Mouse (Mus musculus) embryonic facial prominence, embryonic 11.5 days (tissue): ENCODE data around the gene Rbl1. TPM values are rescaled to one million over a fixed set of nuclear protein-coding genes. Genes with fewer than 3 reads are reported as not detected.

ENCODE experiments used
- ATAC-seq: fragments of 200-750 bp; cut with Nextera tagmentation; replicated peaks from 2 replicates; pipeline ENCODE4 v1.8.0; 2017; ENCODE audit warnings: low read depth; ENCODE audit not compliant: insufficient number of reproducible peaks, low FRiP score, low TSS enrichment
- DNase-seq: peaks from one replicate; pipeline ENCODE4 v3.0.0-alpha.2; 2015; ENCODE audit warnings: low spot score
- H3K27ac ChIP-seq: fragments of 300-500 bp; sonication (generic); replicated peaks from 2 replicates; pipeline ENCODE4 v1.5.1; 2014; ENCODE audit warnings: mild to moderate bottlenecking, low read depth, low read length, control low read depth
- H3K27me3 ChIP-seq: fragments of 300-500 bp; sonication (generic); 2 replicates; pipeline ENCODE4 v1.6.1; 2014; ENCODE audit warnings: mild to moderate bottlenecking, low read length, moderate library complexity, mixed read lengths; ENCODE audit not compliant: control insufficient read depth, insufficient read depth
- H3K36me3 ChIP-seq: fragments of 300-500 bp; sonication (generic); replicated peaks from 2 replicates; pipeline ENCODE4 v1.6.1; 2014; ENCODE audit warnings: low read depth, mild to moderate bottlenecking, low read length, moderate library complexity, mixed read lengths; ENCODE audit not compliant: control insufficient read depth, insufficient read depth
- H3K4me1 ChIP-seq: fragments of 300-500 bp; sonication (generic); 2 replicates; pipeline ENCODE4 v1.6.1; 2014; ENCODE audit warnings: low read length, mixed read lengths; ENCODE audit not compliant: control insufficient read depth, insufficient read depth
- H3K4me2 ChIP-seq: fragments of 300-500 bp; sonication (generic); 2 replicates; pipeline ENCODE4 v1.6.1; 2014; ENCODE audit warnings: low read depth, mild to moderate bottlenecking, control low read depth, low read length, moderate library complexity
- H3K4me3 ChIP-seq: fragments of 300-500 bp; sonication (generic); 2 replicates; pipeline ENCODE4 v1.5.1; 2014; ENCODE audit warnings: low read depth, low read length, control low read depth
- H3K9ac ChIP-seq: fragments of 300-500 bp; sonication (generic); replicated peaks from 2 replicates; pipeline ENCODE4 v1.6.1; 2014; ENCODE audit warnings: mild to moderate bottlenecking, control low read depth, low read length
- H3K9me3 ChIP-seq: fragments of 300-500 bp; sonication (generic); replicated peaks from 2 replicates; pipeline ENCODE4 v1.6.1; 2016; ENCODE audit warnings: mild to moderate bottlenecking, low read length, inconsistent platforms, mixed read lengths; ENCODE audit not compliant: control insufficient read depth
- WGBS: fragments of 180-500 bp; shearing (Covaris S2); extraction: QIAGEN DNeasy Blood & Tissue Kit; methylation state at CpG from one replicate; pipeline ENCODE4 v1.1.7; 2014; 5-methylcytosine and 5-hydroxymethylcytosine counted together
- polyA plus RNA-seq: library from polyadenylated mRNA; unstranded; fragments of >200 nt; fragmentation: Nextera tagmentation; extraction: Ambion mirVana; gene quantifications from 2 replicates; pipeline ENCODE4 v1.2.1, GENCODE M21; 2014

Gene Rbl1
- polyA plus RNA-seq, 1 experiment from 2014 or later = 40.4 TPM

DNA sequence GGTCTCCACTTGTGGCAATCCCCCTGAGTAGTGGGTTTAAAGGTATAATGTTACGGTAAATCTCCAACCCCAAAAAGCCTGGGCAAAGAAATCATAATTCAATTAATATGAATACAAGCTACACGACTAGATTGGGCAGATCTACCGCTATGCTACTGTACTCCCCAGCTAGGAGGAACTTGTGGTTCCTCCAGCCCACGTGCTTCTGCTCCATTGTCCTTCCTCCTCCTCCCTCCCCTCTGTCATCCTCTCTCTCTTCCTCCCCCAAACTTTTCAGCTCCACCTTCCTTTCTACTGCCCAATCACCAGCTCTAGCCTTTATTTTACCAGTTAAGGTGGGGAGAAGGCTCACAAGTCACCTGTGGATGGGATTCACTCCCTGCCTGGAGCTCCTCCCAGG lies 96.1 kb downstream of the Rbl1 start:
- WGBS = 91% methylated on average over 4 of the region's 4 CpGs
- Histone ChIP-seq H3K4me1 (no peaks in the 10 kb centered on the region), H3K9ac (no peak overlapping the region), H3K4me3 (no peak overlapping the region), H3K27me3 (no peaks in the 10 kb centered on the region), H3K27ac (no peak overlapping the region), H3K36me3 (no peaks in the 10 kb centered on the region; the same call in 1 of the 2 replicates), H3K4me2 (no peak overlapping the region), H3K9me3 (no peaks in the 10 kb centered on the region)
- ATAC-seq = no peak
- no peak for DNase-seq

DNA sequence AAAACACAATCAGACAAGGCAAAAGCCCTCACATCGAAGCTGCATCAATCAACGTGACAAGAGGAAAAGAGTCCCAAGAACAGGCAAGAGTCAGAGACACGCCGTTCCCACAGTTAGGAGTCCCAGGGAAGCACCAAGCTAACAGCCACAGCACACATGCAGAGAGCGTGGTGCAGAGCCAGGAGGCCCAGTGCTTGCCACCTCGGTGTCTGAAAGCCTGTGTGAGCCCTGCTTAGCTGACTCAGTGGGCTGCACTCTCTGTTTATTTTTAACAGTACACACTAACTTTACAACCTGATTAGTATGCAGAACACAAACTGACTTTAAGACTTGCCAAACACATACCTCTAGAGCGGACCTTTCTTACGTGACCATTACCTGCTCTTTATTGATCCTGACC lies 99.9 kb downstream of the Rbl1 start:
- H3K4me1 ChIP-seq = no peaks in the 10 kb centered on the region
- ATAC-seq (no peak), DNase-seq (no peak)
- H3K9ac ChIP-seq = no peak overlapping the region
- H3K4me3 ChIP-seq = no peak overlapping the region
- 92% methylated on average over 8 of the region's 8 CpGs for WGBS
- H3K9me3 ChIP-seq = no peaks in the 10 kb centered on the region
- H3K27me3 ChIP-seq = no peaks in the 10 kb centered on the region
- no peak overlapping the region for H3K4me2 ChIP-seq
- peaks cover 2% of the 10 kb centered on the region; the same call in 1 of the 2 replicates for H3K36me3 ChIP-seq
- H3K27ac ChIP-seq = no peak overlapping the region

DNA sequence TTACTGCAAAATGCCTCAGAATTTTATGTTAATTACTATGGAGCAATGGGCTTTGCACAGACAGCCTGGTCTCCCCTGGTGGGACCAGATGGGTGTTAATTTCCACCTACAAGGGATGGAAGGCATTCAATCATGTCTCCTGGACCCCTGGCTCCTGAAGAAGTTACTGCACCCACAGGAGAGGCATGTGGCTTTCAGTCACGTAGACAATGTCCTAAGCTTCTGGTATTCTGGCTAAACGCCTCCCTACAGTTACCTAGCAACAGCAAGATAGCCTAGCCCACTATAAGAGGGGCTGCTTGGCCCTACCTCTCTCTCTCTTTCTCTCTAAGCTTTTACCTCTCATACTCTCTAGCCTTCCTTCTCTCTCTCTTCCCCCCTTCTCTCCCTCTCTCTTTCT lies 102.1 kb downstream of the Rbl1 start:
- no peak overlapping the region for H3K9ac ChIP-seq
- no peak overlapping the region for H3K4me3 ChIP-seq
- H3K27ac ChIP-seq = no peak overlapping the region
- ATAC-seq (no peak), DNase-seq (no peak)
- no peaks in the 10 kb centered on the region for H3K4me1 ChIP-seq
- 76% methylated on average over 2 of the region's 2 CpGs for WGBS
- H3K36me3 ChIP-seq = peaks cover 2% of the 10 kb centered on the region; the same call in 1 of the 2 replicates
- H3K4me2 ChIP-seq = no peak overlapping the region
- H3K27me3 ChIP-seq = no peaks in the 10 kb centered on the region
- no peaks in the 10 kb centered on the region for H3K9me3 ChIP-seq

DNA sequence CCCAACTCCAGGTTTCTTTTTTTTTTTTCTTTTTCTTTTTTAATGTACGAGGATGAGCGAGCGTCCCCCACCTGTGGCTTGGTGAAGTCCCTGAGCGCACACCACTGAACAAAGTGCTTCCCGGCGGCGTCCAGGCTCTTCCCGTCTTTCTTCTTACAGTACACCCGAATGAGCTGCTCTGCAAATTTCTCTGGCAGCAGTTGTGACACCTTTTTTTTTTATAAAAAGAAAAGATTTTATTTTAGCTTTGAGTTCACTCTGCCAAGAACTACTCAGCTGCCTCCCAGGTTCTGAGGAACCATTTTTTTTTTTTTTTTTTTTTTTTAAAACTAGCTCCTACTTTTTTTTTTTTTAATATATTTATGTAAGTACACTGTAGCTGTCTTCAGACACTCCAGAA lies 102.7 kb downstream of the Rbl1 start:
- Histone ChIP-seq H3K4me2 (no peak overlapping the region), H3K4me3 (no peak overlapping the region), H3K9me3 (no peaks in the 10 kb centered on the region), H3K9ac (no peak overlapping the region), H3K4me1 (no peaks in the 10 kb centered on the region), H3K27me3 (no peaks in the 10 kb centered on the region), H3K36me3 (peaks cover 2% of the 10 kb centered on the region; the same call in 1 of the 2 replicates), H3K27ac (no peak overlapping the region)
- 98% methylated on average over 9 of the region's 9 CpGs for WGBS
- DNase-seq (no peak), ATAC-seq (no peak)

DNA sequence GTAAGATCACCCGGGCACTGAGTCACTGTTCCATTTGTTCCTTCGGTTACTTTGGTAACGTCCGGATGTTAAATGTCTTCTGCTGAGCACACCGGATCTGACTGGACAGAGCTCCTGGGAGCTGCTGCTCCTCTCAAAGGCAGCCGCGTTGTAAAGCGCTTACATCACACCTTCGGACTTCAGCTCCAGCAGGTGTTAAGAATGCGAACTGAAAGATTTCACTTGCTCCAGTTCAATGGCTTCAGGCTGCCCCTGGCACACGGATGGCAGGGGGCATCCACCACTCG lies 104.1 kb downstream of the Rbl1 start:
- Histone ChIP-seq H3K9ac (no peak overlapping the region), H3K4me1 (no peaks in the 10 kb centered on the region), H3K36me3 (peaks cover 2% of the 10 kb centered on the region; the same call in 1 of the 2 replicates), H3K27me3 (no peaks in the 10 kb centered on the region), H3K27ac (no peak overlapping the region), H3K9me3 (no peaks in the 10 kb centered on the region), H3K4me3 (no peak overlapping the region), H3K4me2 (no peak overlapping the region)
- DNase-seq = no peak
- WGBS = 90% methylated on average over 12 of the region's 12 CpGs
- ATAC-seq = no peak

DNA sequence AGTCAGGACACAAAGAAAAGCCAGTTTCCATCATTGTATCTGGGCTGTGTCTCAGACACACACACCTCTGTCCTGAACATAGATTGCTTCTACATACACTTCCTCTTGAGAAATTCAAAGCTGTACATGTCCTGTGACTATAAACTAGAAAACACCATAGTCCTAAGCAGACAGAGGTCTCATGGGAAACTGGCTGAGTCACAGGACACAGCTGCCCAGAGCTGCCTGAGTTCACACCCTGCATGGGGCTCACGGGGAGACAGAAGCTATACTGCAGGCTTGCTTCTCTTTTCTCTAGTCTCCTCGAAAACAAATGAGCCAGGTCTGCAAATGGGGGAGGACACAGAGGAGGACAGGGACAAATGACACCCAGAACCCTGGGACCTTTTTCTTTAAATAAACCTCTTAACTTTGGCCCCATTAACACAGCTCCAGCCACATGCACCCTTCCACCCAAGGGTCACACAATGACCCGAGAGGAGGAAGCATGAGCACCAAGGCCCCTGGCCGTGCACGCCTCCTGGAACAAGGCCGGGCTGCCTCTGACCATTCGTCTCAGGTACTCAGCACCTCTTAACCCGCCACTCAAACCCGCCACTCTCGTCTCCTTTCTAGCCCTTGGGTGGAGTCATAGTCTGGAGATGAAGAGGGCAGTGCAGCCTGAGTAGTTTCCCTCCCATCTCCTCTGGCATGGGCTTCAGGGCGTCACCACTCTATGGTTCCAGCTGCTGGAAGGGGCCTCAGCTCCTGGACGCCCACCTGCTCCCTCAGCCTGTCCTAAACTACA lies 104.6 kb downstream of the Rbl1 start:
- DNase-seq (no peak), ATAC-seq (no peak)
- Histone ChIP-seq H3K27ac (no peak overlapping the region), H3K9ac (no peak overlapping the region), H3K4me2 (no peak overlapping the region), H3K36me3 (peaks cover 2% of the 10 kb centered on the region; the same call in 1 of the 2 replicates), H3K4me1 (no peaks in the 10 kb centered on the region), H3K27me3 (no peaks in the 10 kb centered on the region), H3K4me3 (no peak overlapping the region), H3K9me3 (no peaks in the 10 kb centered on the region)
- WGBS = 89% methylated on average over 12 of the region's 12 CpGs

Other genes starting within 250 kb of the Rbl1 start
- gene Ndrg3, start 212.5 kb downstream of the Rbl1 start, polyA plus RNA-seq = 42.2 and 49.8 TPM in 2 replicates
- 56.5 and 63.5 TPM in 2 replicates for gene Dsn1, start 197.4 kb downstream of the Rbl1 start, polyA plus RNA-seq
- gene Soga1, start 125.3 kb downstream of the Rbl1 start, polyA plus RNA-seq = 5.4 and 5.6 TPM in 2 replicates
- not detected in 2 replicates for gene Tldc2, start 117.5 kb downstream of the Rbl1 start, polyA plus RNA-seq
- gene Samhd1, start 69.3 kb downstream of the Rbl1 start, polyA plus RNA-seq = 33.3 and 34.0 TPM in 2 replicates
- 257 and 261 TPM in 2 replicates for gene Rpn2, start 74.5 kb upstream of the Rbl1 start, polyA plus RNA-seq
- gene Mroh8, start 75.0 kb upstream of the Rbl1 start, polyA plus RNA-seq = 0.49 and 0.52 TPM in 2 replicates
- 2.2 and 2.6 TPM in 2 replicates for gene Ghrh, start 143.0 kb upstream of the Rbl1 start, polyA plus RNA-seq
- gene Manbal, start 163.1 kb upstream of the Rbl1 start, polyA plus RNA-seq = 33.4 and 38.5 TPM in 2 replicates
- 13.9 and 16.4 TPM in 2 replicates for gene Src, start 213.9 kb upstream of the Rbl1 start, polyA plus RNA-seq